Mouse (Mus musculus): ENCODE results near the gene Pdhx.

DNA sequence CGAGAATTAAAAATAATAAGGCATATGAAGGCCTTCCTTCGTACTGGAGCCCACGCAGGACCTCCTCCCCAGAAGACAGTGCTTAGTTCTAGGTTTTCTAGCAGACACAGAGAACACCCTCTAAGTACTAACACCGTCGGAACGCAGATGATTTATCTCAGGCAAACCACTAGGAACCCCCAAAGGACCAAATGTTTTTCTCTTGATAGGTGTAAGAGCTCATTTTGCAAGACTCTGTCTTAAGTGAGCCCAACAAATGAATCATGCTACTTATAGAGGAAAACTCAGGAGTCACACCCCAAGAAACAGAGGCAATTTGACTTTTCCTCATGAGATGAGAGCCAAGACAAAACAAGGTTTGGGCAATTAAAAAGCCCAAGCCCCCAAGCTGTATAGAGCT is 80.9 kb downstream of the Pdhx start:
- TF ChIP-seq CTCF (IDR thresholded peaks at IDR 0.05; ENCODE audit: low read depth, low read length) (no peak), GATA1 (IDR thresholded peaks at IDR 0.05; ENCODE audit: borderline replicate concordance, low read length) (no peak), POLR2AphosphoS5 (IDR thresholded peaks at IDR 0.05; ENCODE audit: insufficient replicate concordance, low read depth, low read length) (no peak), TAL1 (conservative IDR thresholded peaks at IDR 0.05; ENCODE audit: low read depth, low read length) (no peak)
